Mouse (Mus musculus) lung, postnatal 25 days (tissue): ENCODE results near the gene Itpr1.
A peak's percentile ranks its signal among the peaks of the same experiment; 100 is the strongest.

ENCODE experiments used
- DNase-seq: peaks from one replicate; pipeline ENCODE4 v3.0.0; 2022; ENCODE audit warnings: low spot score

The Itpr1 gene

GRCm38 (mm10) chr6:108240754-108241153, 27.9 kb downstream of the Itpr1 start:
- DNase-seq = no peak

- no peak for DNase-seq
Observed at GRCm38 (mm10) chr6:108244571-108244970, 31.7 kb downstream of the Itpr1 start.

GRCm38 (mm10) chr6:108246369-108247085, 33.6 kb downstream of the Itpr1 start:
- DNase-seq = no peak

GRCm38 (mm10) chr6:108247211-108247610, 34.3 kb downstream of the Itpr1 start:
- no peak for DNase-seq

GRCm38 (mm10) chr6:108248519-108248918, 35.6 kb downstream of the Itpr1 start:
- no peak for DNase-seq

GRCm38 (mm10) chr6:108249031-108249917, 36.4 kb downstream of the Itpr1 start:
- DNase-seq = no peak

GRCm38 (mm10) chr6:108249918-108250225, 37.0 kb downstream of the Itpr1 start:
- DNase-seq = no peak

GRCm38 (mm10) chr6:108250416-108250815, 37.5 kb downstream of the Itpr1 start:
- DNase-seq = no peak

- DNase-seq = no peak
Observed at GRCm38 (mm10) chr6:108252565-108253360, 39.9 kb downstream of the Itpr1 start.

- DNase-seq = no peak
Observed at GRCm38 (mm10) chr6:108254132-108255064, 41.5 kb downstream of the Itpr1 start.

GRCm38 (mm10) chr6:108255880-108256279, 43.0 kb downstream of the Itpr1 start:
- no peak for DNase-seq

- DNase-seq = no peak
Observed at GRCm38 (mm10) chr6:108257225-108257624, 44.3 kb downstream of the Itpr1 start.

- no peak for DNase-seq
Observed at GRCm38 (mm10) chr6:108258631-108259030, 45.7 kb downstream of the Itpr1 start.

GRCm38 (mm10) chr6:108259671-108260070, 46.8 kb downstream of the Itpr1 start:
- no peak for DNase-seq

GRCm38 (mm10) chr6:108261506-108261905, 48.6 kb downstream of the Itpr1 start:
- no peak for DNase-seq

GRCm38 (mm10) chr6:108264164-108264563, 51.3 kb downstream of the Itpr1 start:
- DNase-seq = no peak

GRCm38 (mm10) chr6:108273451-108273850, 60.6 kb downstream of the Itpr1 start:
- no peak for DNase-seq

GRCm38 (mm10) chr6:108274364-108275084, 61.6 kb downstream of the Itpr1 start:
- DNase-seq = no peak

GRCm38 (mm10) chr6:108276880-108277507, 64.1 kb downstream of the Itpr1 start:
- DNase-seq = peak; percentile 43
